Mouse (Mus musculus): ENCODE data around the gene Stk32c.
A peak's percentile ranks its signal among the peaks of the same experiment; 100 is the strongest.

Gene Stk32c

DNA sequence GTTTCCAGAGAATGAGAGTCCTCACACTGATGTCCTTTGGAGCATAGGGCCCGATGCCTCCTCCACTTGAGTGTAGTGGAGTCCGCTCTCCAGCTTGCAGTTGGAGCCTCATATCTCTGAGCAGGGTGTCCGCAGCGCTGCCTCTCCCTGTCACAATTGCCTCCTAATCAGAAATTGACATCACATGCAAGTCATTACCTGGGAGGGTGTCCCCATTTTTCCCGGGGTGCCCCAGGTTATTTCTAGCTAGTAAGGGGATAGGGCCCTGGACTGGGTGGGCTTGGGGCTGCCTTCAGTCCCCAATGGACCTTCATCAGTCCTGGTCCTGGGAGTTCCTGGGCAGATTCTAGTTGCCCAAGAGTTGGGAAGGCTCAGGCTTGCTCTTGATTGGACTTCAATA lies 120.4 kb downstream of the Stk32c start:
- no peak for DNase-seq

DNA sequence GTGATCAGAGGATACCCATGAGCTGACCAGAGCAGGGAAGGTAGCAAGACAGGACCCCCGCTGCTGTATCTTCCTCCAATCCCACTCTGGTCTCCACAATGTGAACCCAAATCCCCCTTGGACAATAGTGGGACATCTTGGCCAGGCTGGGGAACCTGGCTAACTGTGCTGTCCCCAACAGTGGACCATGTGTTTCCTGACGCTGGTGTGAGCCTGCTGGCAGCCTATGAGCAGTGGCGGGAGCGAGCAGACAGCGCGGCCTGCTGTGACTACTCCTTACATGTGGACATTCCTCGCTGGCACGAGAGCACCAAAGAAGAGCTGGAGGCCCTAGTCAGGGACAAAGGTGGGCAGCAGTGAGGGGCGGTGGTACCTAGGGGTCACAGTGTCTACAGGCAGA lies 121.4 kb downstream of the Stk32c start:
- DNase-seq: no peak

DNA sequence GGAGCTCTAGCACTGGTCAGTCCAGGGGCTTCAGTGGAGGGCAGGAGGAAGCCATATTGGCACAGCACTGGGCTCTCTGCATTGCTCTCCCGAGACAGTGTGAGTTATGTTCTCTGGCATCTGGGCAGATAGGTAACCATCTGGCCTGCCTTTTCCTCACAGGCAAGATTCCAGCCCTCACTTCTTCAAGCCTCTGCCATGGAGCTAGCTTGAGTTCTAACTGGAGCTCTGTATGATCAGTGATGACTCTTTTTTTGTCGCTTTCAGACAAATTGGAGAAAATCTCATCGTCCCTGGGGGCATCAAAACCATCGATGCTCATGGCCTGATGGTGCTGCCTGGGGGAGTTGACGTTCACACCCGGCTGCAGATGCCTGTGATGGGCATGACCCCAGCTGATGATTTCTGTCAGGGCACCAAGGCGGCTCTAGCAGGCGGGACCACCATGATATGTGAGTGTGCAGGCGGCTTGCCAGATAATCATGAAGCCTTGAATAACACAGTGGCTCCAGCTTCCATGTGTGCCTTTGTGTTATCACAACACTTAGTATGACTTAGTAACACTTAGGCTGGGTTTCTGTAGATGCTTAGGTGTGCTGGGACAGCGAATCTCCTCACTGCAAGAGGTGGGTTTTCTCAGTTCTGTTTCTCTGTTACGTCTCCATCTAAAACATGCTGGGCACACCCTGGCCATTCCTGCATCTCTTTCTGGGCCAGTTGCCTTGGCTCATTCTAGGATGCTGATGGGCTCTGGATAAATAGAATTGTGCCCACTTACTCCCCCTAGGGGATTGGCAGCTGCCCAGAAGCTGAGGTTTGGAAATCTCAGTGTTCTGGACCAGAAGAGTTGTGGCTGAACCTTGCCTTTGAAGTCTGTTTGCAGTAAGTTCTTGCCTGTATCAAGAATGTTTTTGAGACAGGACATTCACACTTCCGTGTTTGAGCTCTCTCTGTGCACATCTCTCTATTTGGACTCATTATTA lies 122.9 kb downstream of the Stk32c start:
- no peak for DNase-seq

DNA sequence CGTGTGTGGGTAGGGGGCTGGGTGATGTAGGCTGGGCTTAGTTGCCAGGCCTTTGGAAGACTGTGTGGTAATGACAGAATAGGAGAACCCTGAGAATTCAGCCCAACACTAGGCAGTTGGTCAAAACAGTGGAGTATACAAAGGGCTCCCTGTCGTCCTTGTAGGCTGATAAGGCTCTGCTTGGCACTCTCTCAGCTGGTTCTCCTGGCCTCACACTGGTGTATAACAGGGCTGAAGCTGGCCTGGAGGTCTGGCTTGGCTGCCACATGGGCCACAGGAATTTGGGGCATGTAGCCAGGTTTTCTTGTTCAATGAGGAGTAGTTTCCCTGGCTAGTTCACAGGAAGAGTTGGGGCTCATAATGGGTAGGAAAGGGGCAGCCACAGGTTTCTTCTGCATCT lies 125.3 kb downstream of the Stk32c start:
- no peak for DNase-seq

DNA sequence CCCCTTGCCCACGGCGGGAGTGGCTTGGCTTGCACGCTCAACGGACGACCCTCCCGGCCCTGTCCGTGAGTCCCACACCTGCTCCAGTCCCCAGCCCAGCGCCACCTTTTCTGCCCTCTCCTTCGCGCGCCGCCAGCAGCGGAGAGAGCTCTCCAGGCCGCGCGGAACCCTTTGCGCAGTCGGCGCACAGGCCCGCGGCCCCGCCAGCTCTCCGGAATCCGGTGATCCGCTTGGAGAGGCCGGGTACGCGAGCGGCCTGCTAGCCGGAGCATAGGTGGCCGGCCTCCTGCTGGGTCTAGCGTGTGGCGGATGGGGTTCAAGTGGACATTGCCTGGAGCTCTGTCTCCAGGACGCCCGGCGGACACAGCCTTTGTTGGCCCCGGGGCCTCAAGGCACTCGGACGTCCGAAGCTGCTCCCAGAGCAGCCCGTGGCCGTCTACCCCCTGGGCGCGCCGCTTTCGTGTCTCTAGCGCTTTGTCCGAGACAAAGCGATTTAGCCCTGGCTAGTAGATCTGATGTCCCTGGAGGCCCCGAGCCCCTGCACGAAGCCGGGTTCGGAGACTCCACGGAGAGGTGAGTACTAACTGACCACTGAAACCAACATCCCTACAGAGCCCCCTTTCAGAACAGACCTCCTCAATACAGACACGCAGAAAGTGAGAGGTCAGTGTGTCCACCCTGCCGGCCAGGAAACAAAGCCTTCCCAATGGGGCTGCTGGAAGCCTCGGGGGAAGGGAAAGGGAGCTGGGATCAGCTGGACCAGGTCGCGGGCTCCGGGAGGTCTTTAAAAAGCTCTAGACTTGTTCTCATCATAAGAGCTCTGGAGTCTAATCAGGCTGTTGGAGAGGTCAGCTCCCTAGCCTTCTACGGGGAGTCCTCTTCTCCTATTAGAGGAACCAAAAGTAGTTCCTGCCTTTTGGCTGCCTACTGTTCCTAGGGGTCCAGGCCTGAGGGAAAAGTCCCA lies 126.6 kb downstream of the Stk32c start:
- no peak for DNase-seq

DNA sequence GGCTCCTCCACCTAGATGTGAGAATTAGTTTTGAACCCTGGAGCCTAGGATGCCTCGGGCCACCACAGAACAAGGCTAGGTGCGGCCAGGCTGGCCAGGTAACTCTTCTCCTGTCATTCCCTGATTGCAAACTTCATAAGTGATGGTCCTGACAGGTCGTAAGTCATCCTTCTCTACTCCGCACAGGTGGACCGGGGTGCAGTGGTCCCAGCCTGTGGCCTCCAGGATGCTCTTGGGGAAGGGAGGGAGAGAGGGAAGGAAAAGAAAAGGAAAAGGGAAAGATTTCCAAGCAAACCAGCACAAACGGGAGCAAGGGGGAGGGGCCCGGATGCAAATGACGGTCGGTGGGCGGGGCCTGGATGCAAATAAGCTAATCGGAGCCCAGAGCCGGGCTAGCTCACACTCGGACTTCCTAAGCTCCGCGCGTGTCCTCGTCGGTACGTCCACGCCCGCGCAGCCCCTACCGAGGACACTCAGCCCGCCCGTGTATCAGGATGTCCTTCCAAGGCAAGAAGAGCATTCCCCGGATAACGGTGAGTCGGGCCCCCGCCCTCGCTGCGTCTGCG lies 127.4 kb downstream of the Stk32c start, which contains the start of gene Dpysl4:
TSS of gene Dpysl4 (plus strand) at position 373 of the 566 bp plus-strand sequence.
- DNase-seq: peak; percentile 60 to 64

DNA sequence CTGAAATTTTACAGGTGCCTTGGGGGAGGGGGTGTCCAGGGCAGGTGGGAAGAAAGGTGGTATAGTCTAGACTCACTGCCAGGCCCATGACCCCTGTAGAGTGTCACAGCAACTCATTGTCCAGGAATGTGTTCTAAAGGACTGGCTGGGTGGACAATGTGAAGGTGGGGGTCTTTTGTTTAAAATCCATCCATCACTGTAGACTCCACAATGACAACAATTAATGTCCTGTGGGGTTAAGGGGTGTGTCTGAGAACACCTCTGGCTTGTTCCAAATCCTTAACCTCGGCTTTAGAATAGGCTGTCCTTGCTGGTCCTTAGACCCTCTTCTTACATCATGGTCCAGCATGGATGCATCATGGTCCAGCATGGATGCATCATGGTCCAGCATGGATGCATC lies 128.8 kb downstream of the Stk32c start:
- no peak for DNase-seq

DNA sequence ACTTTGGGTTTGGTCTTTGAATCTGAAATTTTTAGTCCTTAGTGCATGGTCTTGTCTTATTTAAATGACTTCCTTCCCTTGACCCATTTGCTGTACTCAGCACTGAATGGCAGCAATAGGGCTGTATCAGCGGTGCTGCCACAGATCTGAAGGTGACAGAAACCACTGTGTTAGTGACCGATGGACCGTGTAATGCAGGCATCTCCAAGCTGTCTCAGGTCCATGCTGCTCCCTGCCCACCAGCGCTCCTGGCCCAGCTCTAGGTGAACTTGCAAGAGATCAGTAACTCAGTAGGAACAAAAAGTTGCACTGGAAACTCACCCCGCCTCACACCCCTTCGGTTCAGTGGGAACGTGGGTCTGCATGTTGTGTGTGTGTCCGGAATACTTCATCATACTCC lies 130.8 kb downstream of the Stk32c start:
- DNase-seq: no peak

DNA sequence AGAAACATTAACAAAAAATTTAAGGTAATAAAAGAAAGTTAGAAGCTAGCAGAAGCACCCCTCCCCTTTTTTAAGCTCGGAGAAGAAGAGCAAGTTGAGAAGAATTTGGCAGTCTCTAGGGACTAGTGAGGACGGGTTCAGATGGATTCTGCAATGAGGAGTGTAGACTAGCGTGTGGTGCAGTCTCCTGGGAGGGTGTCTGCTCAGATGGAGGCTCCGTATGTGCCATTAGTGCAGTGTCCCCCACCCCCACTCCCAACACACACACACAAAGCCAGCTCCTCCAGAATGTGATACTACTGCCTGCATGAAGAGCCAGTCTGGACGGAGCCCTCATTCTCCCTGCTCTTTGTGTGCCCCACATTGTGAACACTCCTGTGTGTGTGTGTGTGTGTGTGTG lies 131.9 kb downstream of the Stk32c start:
- no peak for DNase-seq

DNA sequence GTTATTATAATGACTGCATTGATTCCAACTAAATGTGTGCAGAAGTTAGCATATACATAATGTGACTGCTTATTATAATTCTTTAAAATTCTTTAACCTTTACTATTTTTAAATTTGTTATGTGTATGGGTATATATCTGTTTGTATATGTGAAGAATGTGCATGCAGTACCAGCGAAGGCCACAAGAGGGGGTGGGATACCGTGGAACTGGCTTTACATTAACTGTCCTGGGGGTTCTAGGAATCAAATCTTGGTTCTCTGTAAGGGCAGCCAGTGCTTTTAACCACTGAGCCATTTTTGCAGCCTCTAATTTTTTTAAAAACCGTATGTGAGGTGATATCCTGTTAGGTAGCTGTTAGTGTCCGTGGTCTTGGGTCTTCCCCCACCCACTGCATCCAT lies 132.4 kb downstream of the Stk32c start:
- DNase-seq: no peak

DNA sequence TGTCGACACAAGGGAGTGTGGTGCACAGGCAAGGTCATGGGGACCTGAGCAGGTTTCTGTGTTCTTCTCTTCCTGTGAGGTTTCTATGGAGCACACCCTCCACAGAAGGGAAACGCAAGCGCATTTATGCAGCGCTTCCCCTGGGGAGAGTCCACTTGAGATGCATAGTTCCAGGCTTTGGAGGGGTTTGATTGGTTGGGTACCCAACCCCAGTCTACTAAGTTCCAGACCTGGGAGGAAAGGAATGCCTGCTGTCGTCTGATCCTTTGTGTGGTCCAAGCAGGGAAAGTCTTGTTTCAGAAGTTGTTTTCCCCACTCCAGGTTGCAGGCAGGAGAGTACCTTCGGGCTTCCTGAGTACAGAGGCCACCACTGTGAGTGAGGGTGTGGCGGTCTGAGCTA lies 134.0 kb downstream of the Stk32c start:
- no peak for DNase-seq

DNA sequence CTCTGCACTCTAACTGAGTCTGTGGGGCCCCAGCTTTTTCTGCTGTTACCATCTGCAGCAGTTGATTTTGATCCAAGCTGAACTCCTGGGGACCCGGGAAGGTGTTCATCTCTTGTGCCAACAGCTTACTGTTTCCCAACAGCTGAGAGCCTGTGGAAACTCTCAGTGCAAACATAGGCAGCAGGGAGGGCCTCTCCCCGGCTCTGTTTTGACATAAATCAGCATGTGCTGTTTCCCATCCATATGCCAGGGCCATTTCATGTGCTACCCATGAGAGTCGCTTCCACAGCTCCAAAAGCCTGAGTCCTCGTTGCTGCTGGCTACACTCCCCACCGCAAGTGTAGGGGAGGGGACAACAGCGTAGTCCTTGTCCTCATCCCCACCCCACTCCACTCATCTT lies 134.9 kb downstream of the Stk32c start:
- DNase-seq: no peak

DNA sequence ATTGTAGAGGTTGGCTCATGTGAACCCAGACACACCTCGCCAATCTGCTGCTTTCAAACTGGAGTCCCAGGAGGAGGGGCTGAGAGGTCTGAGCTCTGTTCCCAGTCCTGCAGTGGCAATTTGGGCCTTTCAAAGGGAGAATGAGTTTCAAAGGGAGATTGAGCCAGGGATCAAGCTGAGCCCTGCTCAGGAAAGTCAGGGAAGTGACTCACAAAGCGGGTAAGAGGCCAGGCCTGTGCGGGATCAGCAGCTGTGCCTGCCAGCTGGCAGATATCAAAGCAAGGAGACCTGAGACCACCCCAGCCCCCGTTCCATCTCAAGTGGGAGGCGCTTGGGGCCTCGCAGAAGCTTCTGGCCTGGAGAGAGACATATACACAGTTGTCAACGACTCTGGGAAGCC lies 135.8 kb downstream of the Stk32c start:
- no peak for DNase-seq

DNA sequence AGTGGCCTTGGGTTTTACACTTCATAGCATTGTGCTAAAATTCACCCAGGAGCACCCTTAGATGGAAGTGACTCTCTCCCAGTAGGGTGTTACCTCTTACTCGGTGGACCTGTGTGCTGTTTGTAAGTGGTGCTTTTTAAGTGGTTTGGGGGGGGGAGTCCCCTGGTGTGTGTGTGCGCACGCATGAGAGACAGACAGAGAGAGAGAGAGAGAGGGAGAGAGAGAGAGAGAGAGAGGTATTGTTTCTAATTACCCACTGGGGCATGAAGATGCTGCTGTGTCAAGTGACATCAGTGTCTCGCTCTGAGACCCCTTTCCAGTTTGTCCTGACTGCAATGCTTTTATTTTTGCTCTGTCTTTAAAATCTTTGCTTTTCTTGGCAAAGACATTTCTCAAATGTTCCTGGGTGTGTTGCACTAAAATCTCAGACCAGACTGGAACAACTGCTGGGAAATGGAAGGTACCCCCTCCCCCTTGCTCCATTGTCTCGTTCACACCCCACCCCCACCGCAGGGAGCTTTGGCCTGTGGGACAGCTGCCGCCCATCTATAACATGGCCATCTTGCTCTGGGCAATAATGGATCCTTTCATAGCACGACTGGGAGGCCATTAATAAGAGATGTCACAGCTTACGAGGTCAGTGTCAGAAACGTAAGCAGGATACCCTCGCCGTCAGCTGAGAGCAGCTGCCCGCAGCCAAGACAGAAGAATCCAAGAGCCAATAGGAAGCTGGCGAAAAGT lies 137.9 kb downstream of the Stk32c start:
- no peak for DNase-seq

DNA sequence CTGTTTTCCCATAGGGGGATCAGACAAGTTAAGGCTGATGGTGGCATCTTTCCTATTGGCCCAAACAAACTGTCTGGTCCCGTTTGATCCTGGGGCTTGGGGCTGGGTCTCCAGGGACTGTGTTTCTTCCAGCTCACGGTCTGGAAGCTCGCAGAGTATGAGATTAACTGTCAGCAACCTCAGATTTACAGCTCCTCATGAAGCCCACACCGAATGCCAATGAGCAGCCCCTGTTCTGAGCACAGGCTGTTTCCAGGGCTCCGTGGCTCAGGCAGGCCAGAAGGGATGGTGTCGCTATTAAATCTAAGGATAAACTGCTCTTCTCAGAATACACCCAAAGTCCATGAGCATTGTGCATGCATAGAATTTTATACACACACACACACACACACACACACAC lies 138.9 kb downstream of the Stk32c start:
- no peak for DNase-seq

DNA sequence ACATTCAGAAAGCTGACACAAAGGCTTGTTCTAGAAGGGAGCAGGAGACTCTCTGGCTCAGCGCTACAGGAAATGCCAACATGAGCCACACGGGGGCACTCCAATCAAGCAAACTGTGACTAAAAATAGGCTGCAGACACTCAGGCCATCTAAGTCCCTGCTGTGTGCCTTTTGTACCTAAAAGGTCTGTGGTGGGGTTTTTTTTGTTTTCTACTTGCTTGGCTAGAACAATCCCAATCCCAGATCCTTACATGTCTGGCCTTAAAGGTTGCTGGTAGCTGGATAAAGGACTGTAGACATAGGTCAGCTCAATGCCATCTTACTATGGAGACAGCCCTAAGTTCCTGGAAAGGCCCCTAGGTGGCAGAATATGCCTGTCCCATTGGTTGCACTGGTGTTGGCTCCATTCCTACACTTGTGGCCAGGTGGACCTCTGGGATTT lies 144.9 kb downstream of the Stk32c start:
- peak; percentile 56 to 68 for DNase-seq

DNA sequence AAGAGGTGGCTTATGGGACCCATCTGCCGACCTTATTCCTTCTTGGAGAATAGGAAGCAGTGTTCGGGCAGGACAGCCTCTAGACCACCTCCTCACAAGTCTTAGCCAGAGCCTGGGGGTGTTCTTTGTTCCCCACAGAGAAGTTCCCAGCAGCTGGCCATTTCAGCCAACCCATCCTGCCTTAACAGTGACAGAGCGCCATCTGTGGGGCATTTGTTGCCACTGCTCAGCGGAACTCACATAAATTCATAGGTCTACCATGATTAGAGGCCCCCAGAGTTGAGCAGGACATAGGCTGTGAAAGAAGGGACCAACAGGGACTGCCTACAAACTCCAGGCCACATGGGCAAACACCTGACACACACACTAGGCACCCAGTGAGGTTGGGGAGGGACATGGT lies 149.7 kb downstream of the Stk32c start:
- no peak for DNase-seq
